ENCODE assay signal across 22 mouse cellular contexts in genomic region chr9:96675763-96676640, GRCm38 (mm10). TPM values are rescaled to one million over a fixed set of nuclear protein-coding genes. Genes with fewer than 3 reads are reported as not detected.
DNase-seq lines count a peak whose midpoint lies in the region; ATAC-seq and TF ChIP-seq lines count a peak whose summit lies in the region.
"Had no signal": no experiment of that assay in that cellular context is flagged by ENCODE, and none has a peak within 500 bp of the region (broad histone marks: within the 10 kb centered on the region; RNA-seq: fewer than 3 reads in every experiment).

No protein-coding gene starts in this region.

- TF ChIP-seq CTCF in heart, postnatal 0 days (IDR thresholded peaks at IDR 0.05; ENCODE audit: low read depth), result no peak

- no peak overlapping the region for H3K9ac ChIP-seq in heart, postnatal 0 days (replicated peaks; ENCODE audit: low read depth, low read length)
- H3K9ac ChIP-seq: embryonic facial prominence, embryonic 15.5 days; forebrain, embryonic 12.5 days; hindbrain, embryonic 15.5 days; intestine, embryonic 15.5 days; limb, embryonic 13.5 days; lung, embryonic 15.5 days; midbrain, embryonic 15.5 days had no signal

- no peak for TF ChIP-seq EP300 in heart, postnatal 0 days (IDR thresholded peaks at IDR 0.05; ENCODE audit: low read depth)

- H3K27ac ChIP-seq in heart, postnatal 0 days (ENCODE audit: low read depth), result 0 out of 2 replicates have a peak overlapping the region, but pooled peaks have one; percentile 22
- H3K27ac ChIP-seq: embryonic facial prominence, embryonic 10.5 days; embryonic facial prominence, embryonic 15.5 days; forebrain, embryonic 12.5 days; hindbrain, embryonic 10.5 days; hindbrain, embryonic 15.5 days; intestine, embryonic 15.5 days; limb, embryonic 13.5 days; lung, embryonic 15.5 days; midbrain, embryonic 15.5 days; stomach, postnatal 0 days had no signal

- no peak for DNase-seq in heart, postnatal 0 days (ENCODE audit: low spot score)
- no peak for DNase-seq in heart, postnatal 14 days
- DNase-seq in testis, postnatal 10 days (ENCODE audit: low spot score), result peak; percentile 32
- DNase-seq in testis, postnatal 14 days (ENCODE audit: low spot score), result no peak
- peak; percentile 46 for DNase-seq in ES-CJ7 (ENCODE audit: low read depth, low spot score)
- no peak for DNase-seq in lung, postnatal 10 days
- DNase-seq in left cerebral cortex, adult 8-10 months (ENCODE audit: low spot score in 2 of 2), result no peak
- DNase-seq: right cerebral cortex, postnatal 4 days had no signal

- H3K27me3 ChIP-seq in heart, postnatal 0 days (ENCODE audit: control insufficient read depth, insufficient read depth, low read length), result no peaks in the 10 kb centered on the region
- H3K27me3 ChIP-seq: embryonic facial prominence, embryonic 15.5 days; forebrain, embryonic 12.5 days; hindbrain, embryonic 15.5 days; intestine, embryonic 15.5 days; limb, embryonic 13.5 days; lung, embryonic 15.5 days; midbrain, embryonic 15.5 days; Patski had no signal

- intact Hi-C loops in heart, postnatal 14 days (cut with DNase I), result loop anchor here (5.0 kb wide), 1 partner anchor 216 kb away; the partner anchor contains the start of gene Pxylp1

- H3K4me1 ChIP-seq in heart, postnatal 0 days (ENCODE audit: control insufficient read depth, insufficient read depth), result no peaks in the 10 kb centered on the region
- H3K4me1 ChIP-seq: embryonic facial prominence, embryonic 10.5 days; embryonic facial prominence, embryonic 15.5 days; forebrain, embryonic 12.5 days; hindbrain, embryonic 10.5 days; hindbrain, embryonic 15.5 days; intestine, embryonic 15.5 days; limb, embryonic 13.5 days; lung, embryonic 15.5 days; midbrain, embryonic 15.5 days had no signal

- no peak for ATAC-seq in heart, postnatal 0 days (ENCODE audit: insufficient read depth, low read depth)
- ATAC-seq in megakaryocyte, adult 5-6 weeks (ENCODE audit: poor library complexity, severe bottlenecking), result 0 out of 2 replicates have a peak, but pooled peaks have one; percentile 3

- no peaks in the 10 kb centered on the region for H3K9me3 ChIP-seq in heart, postnatal 0 days (replicated peaks; ENCODE audit: control insufficient read depth, low read length)
- H3K9me3 ChIP-seq: embryonic facial prominence, embryonic 10.5 days; embryonic facial prominence, embryonic 15.5 days; forebrain, embryonic 12.5 days; hindbrain, embryonic 10.5 days; hindbrain, embryonic 15.5 days; intestine, embryonic 15.5 days; limb, embryonic 13.5 days; lung, embryonic 15.5 days; midbrain, embryonic 15.5 days had no signal

- H3K4me2 ChIP-seq in heart, postnatal 0 days (ENCODE audit: low read depth, low read length), result no peak overlapping the region
- H3K4me2 ChIP-seq: embryonic facial prominence, embryonic 15.5 days; forebrain, embryonic 12.5 days; heart, embryonic 11.5 days; hindbrain, embryonic 15.5 days; intestine, embryonic 15.5 days; limb, embryonic 13.5 days; liver, embryonic 11.5 days; lung, embryonic 15.5 days; midbrain, embryonic 15.5 days had no signal

- H3K4me3 ChIP-seq in heart, postnatal 0 days (ENCODE audit: low read depth, low read length), result no peak overlapping the region
- H3K4me3 ChIP-seq: embryonic facial prominence, embryonic 10.5 days; embryonic facial prominence, embryonic 15.5 days; forebrain, embryonic 12.5 days; hindbrain, embryonic 10.5 days; hindbrain, embryonic 15.5 days; intestine, embryonic 15.5 days; limb, embryonic 13.5 days; lung, embryonic 15.5 days; midbrain, embryonic 15.5 days had no signal

- WGBS in heart, postnatal 0 days, result 83% methylated on average over 8 of the region's 8 CpGs

- H3K36me3 ChIP-seq in heart, postnatal 0 days (replicated peaks; ENCODE audit: control insufficient read depth, insufficient read depth, low read length), result 0 out of 2 replicates have a peak, but pooled peaks cover 1% of the 10 kb centered on the region
- H3K36me3 ChIP-seq: embryonic facial prominence, embryonic 10.5 days; embryonic facial prominence, embryonic 15.5 days; forebrain, embryonic 12.5 days; hindbrain, embryonic 10.5 days; hindbrain, embryonic 15.5 days; intestine, embryonic 15.5 days; limb, embryonic 13.5 days; lung, embryonic 15.5 days; midbrain, embryonic 15.5 days had no signal

RNA-seq across cellular contexts. Expression of gene Rasa2, which starts 44.6 kb away (rescaled TPM):
- 4.6 and 38.9 TPM in 2 replicates for total RNA-seq in heart, postnatal 0 days (2014; rRNA removed; ENCODE audit: low replicate concordance)
- polyA plus RNA-seq in heart, postnatal 0 days (2015; fragmentation: Nextera tagmentation; extraction: Ambion mirVana), result 6.9 and 8.0 TPM in 2 replicates
- total RNA-seq in heart, postnatal 14 days (2021), result 1 to 10 TPM; 8.5 to 8.9 TPM
- total RNA-seq in megakaryocyte, adult 5-6 weeks (2015), result 14.5 and 16.9 TPM in 2 replicates
- 12.2 and 15.2 TPM in 2 replicates for total RNA-seq in megakaryocyte, adult 5-6 weeks (2017)
- 10 to 100 TPM; 33.1 to 43.3 (median 39.0) TPM for total RNA-seq in left cerebral cortex, adult 8-10 months (2022)

Comparison
In these comparisons a context has a peak if more than half of its experiments do, and no peak if none do; other contexts are left out.
1. DNase-seq: peak in testis, postnatal 10 days (single experiment) and ES-CJ7 (single experiment); none in heart, postnatal 0 days (single experiment), heart, postnatal 14 days (0 of 2), testis, postnatal 14 days (single experiment), lung, postnatal 10 days (single experiment) and left cerebral cortex, adult 8-10 months (0 of 2).